Mouse (Mus musculus): ENCODE data around the gene Osbpl6.

The Osbpl6 gene

DNA sequence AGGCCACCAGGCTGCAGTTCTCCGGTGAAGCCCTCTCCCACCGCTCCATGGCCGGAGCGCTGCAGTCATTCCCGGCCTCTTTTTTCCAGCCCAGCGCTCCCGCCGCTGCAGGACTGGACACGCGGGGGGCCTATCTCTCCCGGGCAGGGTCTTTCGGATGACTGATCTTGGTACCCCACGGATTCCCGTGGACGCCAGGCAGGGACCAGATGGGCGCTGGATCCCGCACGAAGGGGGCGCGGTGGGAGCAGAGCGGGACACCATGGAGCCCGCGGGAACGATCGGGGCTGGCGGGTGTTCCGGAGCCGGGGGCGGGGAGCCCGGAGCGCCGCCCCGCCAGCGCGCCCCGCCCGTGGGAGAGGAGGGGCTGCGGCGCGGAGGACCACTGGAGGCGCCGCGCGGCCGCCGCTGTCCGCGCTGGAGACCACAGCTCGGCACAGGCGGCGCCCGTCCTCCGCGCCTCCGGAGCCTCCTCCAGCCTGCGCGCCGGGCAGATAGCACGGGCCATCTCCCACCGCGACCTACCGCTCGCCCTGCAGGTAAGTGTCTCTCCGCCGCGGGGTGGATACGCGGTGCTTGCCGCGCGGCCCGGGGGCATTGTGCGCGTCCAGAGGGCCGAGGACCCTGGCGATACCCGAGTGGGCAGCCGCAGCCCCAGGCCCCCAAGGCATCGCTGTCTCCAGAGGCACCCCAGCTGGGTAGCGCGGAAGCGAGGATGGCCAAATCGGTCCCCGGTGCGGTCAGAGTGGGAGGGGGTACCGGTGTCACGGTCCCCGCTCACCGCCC is at the start of gene Osbpl6:
Gene Osbpl6, plus strand, starts transcription at position 358 of the 786 bp plus-strand sequence.
- peak; percentile 44 for DNase-seq

DNA sequence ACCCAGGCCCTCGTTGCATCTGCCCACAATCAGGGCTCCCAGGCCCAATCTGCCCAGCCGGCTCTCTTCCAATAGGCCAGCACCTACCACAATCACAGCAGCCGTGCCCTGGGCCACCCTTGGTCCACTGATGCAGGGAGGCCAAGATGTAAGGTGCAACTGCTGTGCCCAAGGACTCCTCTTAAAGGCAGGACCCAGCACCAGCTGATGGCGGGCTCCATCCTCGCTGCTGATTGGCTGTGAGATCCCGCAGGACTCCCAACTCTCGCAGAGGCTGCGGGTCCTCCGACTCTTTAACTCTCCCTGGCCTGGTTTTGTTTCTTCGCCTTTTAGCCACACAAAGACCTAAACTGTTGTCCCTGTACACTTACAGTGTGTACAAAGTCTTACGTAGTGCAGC is 46.1 kb upstream of the Osbpl6 start, which contains the start of gene Cyct:
Gene Cyct, minus strand, starts transcription at position 225 of the 400 bp plus-strand sequence.
- no peak for DNase-seq

- DNase-seq, result peak; percentile 45
Measured at GRCm38 (mm10) chr2:76362111-76362510, 44.2 kb upstream of the Osbpl6 start.

DNA sequence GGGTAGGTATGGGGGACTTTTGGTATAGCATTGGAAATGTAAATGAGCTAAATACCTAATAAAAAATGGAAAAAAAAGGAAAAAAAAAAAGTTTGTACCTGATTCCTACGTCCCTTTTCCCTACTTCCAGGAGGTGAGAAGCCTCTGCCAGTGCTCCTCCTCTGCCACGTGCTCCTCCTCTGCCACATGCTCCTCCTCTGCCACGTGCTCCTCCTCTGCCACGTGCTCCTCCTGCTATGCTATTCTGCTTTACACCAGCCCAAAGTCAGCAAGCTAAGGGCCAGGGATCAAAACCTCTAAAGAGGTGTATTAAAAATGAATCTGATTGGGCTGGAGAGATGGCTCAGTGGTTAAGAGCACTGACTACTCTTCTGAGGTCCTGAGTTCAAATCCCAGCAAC is 40.5 kb upstream of the Osbpl6 start:
- DNase-seq, result no peak

DNA sequence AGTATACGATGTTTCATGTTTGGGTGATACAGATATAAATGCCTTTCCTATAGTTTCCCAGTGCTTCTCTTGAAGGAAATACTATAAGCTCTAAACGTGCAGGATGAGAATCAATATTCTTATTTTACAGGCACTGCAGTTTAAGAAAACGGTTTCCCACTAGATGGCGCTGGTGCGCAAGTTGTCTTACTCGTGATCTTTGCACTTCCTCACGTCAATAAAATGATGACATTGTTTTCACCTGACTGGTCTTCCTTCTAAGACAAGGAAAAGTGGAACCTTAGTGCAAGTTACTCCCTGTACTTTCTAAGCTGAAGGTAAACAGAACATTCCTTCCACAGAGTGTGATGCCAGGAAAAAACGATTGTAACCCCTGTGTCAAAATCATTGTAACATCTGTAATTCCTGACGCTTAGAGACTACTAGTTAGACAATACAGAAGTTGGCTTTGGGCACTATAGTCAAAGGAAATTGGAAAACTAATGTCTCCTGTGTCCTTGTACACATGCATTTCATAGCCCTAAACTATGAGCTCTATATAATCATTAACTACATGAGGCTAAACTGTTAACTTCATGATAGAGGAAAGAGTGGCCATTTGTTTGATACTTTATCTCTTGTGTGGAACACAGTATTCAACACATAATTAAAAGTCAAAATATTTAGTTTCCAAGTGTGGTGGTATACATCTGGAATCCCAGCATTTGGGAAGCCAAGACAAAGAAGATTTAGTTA is 39.0 kb upstream of the Osbpl6 start:
- DNase-seq, result peak; percentile 93

DNA sequence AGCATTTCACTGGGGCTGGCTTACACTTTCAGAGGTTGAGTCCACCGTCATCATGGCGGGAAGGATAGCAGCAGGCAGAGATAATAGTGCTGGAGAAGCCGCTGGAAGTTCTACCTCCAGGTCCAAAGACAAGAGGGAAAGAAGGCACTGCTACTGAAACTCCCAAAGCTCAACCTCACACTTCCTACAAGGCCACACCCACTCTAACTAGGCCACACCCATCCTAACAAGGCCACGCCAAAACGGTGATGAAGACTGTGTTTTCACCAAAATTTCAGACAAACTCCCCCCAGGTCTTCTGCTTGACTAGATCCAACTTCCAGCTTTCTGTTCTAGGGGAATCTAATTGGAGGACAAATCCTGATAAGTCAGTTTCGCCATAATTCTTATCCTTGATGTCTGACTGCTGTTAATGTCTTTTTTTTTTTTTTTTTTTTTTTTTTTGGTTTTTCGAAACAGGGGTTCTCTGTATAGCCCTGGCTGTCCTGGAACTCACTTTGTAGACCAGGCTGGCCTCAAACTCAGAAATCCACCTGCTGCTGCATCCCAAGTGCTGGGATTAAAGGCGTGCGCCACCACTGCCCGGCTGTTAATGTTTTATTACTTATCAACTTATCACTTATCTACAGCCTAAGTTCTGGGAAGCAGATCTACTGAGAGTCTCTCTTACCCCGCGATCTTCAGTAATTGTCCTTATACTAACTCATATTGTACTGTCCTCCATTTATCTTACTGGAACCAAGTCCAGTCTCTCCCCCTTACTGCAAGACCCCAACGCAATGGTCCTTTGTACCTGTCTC is 37.2 kb upstream of the Osbpl6 start:
- no peak for DNase-seq

GRCm38 (mm10) chr2:76369821-76370655 is 36.3 kb upstream of the Osbpl6 start, which contains the start of gene Rbm45:
Gene Rbm45 (plus strand): TSS chr2:76369984.
- peak; percentile 96 for DNase-seq

GRCm38 (mm10) chr2:76370656-76370922 is 35.7 kb upstream of the Osbpl6 start:
- no peak for DNase-seq

DNA sequence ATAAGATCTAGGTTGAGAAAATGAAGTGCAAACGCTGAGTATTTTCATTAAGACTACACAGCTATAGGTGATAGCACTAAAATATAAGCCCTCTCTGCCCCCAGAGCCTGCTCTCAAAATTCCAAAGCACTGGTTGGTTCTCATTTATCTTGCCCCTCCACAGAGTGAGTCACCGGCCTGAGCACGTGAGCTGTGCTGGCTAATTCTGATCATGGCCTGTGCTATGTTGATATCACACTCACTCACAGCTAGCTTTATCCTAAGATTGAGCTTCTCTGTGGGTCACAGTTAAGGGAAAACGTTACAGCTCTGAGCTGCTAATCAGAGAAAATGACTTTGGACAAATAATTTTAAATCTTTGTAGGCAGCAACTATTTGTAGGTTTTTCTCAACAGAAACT is 34.1 kb upstream of the Osbpl6 start:
- no peak for DNase-seq

DNA sequence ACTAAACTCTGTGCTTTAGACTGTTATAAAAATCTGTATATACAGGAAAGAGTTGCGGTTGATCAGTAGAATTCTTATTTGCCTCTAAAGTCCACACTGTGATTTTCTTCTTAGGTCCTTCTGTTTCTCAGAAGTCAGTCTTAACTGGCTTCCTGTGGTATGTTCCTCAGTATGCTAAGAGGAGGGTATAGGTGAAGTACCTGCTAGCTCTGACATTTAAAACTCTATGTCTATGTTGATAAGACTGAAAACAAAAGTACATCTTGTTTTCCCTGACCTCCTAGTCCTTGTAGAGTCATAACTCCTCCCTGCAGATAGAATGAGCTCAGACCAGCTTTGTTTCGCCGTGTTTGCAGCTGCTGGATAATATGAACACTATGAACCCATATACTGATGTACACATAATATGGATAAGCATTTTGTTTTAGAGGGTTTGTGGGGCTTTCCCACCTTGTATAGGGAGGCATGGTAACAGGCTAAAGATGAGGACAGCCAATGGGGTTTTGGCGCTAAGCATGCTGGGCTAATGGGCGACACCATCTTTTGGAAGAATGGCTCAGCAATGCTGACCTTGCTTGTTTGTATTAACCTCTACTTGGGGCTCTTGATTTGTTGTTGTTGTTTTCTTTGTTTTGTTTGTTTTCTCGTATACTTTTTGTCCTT is 31.6 kb upstream of the Osbpl6 start:
- no peak for DNase-seq

DNA sequence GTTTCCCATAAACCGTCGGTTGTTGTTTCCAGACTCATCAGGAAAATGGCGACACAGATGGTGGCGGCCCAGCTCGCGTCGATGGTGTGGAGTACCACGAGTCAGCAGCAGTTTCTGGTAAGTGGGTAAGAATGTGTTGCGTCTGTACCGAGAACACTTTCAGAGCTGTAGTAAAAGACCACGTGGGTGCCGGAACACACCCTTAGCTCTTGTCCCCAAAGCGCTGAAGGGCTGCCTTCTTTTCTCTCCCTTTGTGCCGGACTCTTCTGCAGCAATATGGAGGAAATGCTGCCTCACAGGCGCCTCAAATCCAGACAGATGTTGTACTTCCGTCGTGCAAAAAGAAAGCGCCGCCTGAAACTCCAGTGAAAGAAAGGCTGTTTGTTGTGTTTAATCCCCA is 27.7 kb upstream of the Osbpl6 start:
- DNase-seq, result no peak

GRCm38 (mm10) chr2:76386531-76386930 is 19.8 kb upstream of the Osbpl6 start:
- DNase-seq, result no peak

DNA sequence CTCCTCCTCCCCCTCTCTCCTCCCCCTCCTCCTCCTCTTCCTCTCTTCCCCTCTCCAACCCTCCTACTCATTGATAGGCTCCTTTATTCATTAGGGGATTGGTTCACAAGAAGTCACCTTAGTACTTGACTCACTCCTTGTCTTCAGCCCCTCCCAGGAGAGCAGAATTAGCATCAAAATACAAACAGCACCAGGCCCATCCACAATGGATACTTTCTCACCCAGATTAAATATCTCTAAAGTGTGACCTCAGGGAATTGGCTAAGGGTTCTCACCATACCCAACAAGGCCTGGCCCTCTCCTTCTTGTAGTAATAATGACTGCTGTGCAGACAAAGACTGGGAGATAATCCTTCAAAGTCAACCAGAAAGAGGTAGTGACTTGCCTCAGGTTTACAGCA is 6.1 kb upstream of the Osbpl6 start:
- no peak for DNase-seq

GRCm38 (mm10) chr2:76405596-76406150 is 635 bp upstream of the Osbpl6 start:
- DNase-seq, result no peak

DNA sequence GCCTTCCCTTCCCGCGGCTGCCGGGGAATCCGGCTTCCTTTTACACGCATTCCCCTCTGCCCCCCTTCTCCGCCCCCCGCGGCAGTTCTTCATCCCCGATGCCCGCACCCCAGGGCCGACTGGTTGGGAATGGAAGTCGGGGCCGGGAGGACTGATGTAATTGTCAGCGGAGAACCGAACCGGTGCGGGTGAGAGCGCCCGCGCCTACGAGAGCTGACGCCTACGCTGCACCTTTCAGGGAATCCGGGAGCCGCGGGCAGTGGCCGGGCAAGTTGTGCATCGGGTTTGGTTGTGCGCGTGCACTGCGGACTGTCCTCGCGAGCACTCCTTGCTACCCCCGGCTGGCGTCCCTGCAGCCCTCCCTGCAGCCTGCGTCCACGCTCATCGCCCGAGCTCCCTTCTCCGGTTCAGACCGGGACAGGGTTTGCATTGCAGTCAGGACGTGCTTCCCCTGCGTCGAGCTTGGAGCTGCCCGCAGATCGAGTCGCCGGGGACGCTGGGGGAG is 681 bp downstream of the Osbpl6 start:
- DNase-seq, result peak; percentile 28

DNA sequence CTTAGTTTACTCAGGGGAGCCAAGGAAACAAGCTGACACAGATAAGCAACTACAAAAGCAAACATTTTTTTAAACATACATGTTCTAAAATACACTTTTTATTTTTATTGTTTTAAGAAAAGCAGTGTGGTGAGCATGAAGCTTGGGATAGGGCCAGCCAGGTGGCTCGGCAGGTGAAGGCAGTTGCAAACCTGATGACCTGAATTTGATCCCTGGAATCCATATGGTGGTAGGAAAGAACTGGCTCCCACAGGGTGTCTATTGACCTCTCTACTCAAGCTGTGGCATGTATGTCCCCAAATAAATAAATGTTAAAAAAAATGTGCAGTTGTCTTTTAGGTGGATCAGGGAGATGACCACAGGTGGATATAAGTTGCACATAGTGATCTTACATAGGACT is 3.2 kb downstream of the Osbpl6 start:
- DNase-seq, result no peak

GRCm38 (mm10) chr2:76409986-76410385 is 3.7 kb downstream of the Osbpl6 start:
- no peak for DNase-seq

GRCm38 (mm10) chr2:76412924-76413323 is 6.6 kb downstream of the Osbpl6 start:
- DNase-seq, result no peak

GRCm38 (mm10) chr2:76417446-76418141 is 11.3 kb downstream of the Osbpl6 start:
- DNase-seq, result no peak

DNA sequence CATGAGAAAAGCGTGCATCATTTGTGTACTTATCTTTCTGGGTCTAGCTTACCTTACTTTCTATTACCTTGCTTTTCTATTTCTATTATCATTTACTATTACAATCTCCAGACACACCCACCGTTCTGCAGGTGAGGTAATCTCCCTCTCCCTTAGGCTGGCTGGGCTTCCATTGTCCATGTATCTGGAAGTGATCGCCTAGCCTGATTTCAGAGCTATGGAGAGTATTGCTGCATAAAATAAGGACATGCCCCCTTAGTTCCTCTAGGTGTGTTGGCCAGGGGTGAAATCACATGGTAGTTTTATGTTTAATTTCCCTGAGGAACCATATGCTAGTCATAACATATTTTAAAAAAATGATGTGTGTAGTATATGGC is 11.8 kb downstream of the Osbpl6 start:
- DNase-seq, result no peak

DNA sequence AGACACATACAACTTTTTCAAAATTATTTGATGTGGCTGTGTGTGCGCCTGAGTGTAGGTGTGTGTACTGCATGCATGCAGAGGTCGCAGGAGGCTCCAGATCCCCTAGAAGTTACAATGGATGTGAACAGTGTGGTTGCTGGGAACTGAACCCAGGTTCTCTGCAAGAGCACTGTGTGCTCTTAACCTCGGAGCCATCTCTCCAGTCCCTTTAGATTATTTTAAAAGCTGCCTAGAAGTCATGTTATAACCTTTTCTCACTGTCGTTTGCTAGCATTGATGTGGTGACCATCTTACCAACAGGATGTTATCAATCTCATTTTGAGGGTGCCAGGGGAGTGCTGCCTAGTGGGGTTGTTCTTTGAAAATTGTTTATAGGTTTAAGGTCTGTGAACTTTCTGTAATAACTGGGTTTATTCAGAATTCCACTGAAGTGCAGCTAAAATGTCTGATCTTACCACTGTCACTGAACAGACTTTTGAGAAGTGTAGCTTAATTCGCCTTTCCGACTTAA is 15.2 kb downstream of the Osbpl6 start:
- no peak for DNase-seq
